Mouse (Mus musculus) neural tube, embryonic 12.5 days (tissue): ENCODE measurements around the gene Homer3. TPM values are rescaled to one million over a fixed set of nuclear protein-coding genes. Genes with fewer than 3 reads are reported as not detected.

Experiments used
- polyA plus RNA-seq: library from polyadenylated mRNA; unstranded; fragments of >200 nt; fragmentation: Nextera tagmentation; extraction: Ambion mirVana; gene quantifications from 2 replicates; pipeline ENCODE4 v1.2.1, GENCODE M21; 2016

Gene Homer3
- polyA plus RNA-seq, 1 experiment from 2014 or later: 99.6 TPM

Other genes starting within 250 kb of the Homer3 start
- 70.4 and 70.9 TPM in 2 replicates for gene Mau2, start 240.1 kb upstream of the Homer3 start, polyA plus RNA-seq
- gene Sugp1, start 240.0 kb upstream of the Homer3 start, polyA plus RNA-seq: 56.4 and 57.0 TPM in 2 replicates
- gene Tm6sf2, start 209.9 kb upstream of the Homer3 start, polyA plus RNA-seq: 1.2 and 1.7 TPM in 2 replicates
- 0.33 and 0.50 TPM in 2 replicates for gene Hapln4, start 199.4 kb upstream of the Homer3 start, polyA plus RNA-seq
- gene Ncan, start 162.0 kb upstream of the Homer3 start, polyA plus RNA-seq: 88.8 and 93.9 TPM in 2 replicates
- 29.2 and 32.0 TPM in 2 replicates for gene Nr2c2ap, start 151.5 kb upstream of the Homer3 start, polyA plus RNA-seq
- gene Rfxank, start 143.7 kb upstream of the Homer3 start, polyA plus RNA-seq: 16.5 and 17.2 TPM in 2 replicates
- gene Borcs8, start 143.3 kb upstream of the Homer3 start, polyA plus RNA-seq: 44.9 and 49.1 TPM in 2 replicates
- 0.29 and 0.38 TPM in 2 replicates for gene Mef2b, start 143.1 kb upstream of the Homer3 start, polyA plus RNA-seq
- 55.7 and 58.6 TPM in 2 replicates for gene Tmem161a, start 110.5 kb upstream of the Homer3 start, polyA plus RNA-seq
- 4.1 and 4.9 TPM in 2 replicates for gene Slc25a42, start 70.5 kb upstream of the Homer3 start, polyA plus RNA-seq
- 68.0 and 68.2 TPM in 2 replicates for gene Sugp2, start 48.6 kb upstream of the Homer3 start, polyA plus RNA-seq
- gene Armc6, start 48.4 kb upstream of the Homer3 start, polyA plus RNA-seq: 56.1 and 59.9 TPM in 2 replicates
- gene Ddx49, start 19.7 kb downstream of the Homer3 start, polyA plus RNA-seq: 50.4 and 50.8 TPM in 2 replicates
- 266 and 267 TPM in 2 replicates for gene Cope, start 19.7 kb downstream of the Homer3 start, polyA plus RNA-seq
- 13.7 and 16.4 TPM in 2 replicates for gene Cers1, start 32.9 kb downstream of the Homer3 start, polyA plus RNA-seq
- gene Gdf1, start 47.0 kb downstream of the Homer3 start, polyA plus RNA-seq: 2.3 and 3.9 TPM in 2 replicates
- 29.4 and 31.3 TPM in 2 replicates for gene Upf1, start 70.5 kb downstream of the Homer3 start, polyA plus RNA-seq
- gene Comp, start 90.7 kb downstream of the Homer3 start, polyA plus RNA-seq: 0.42 and 0.68 TPM in 2 replicates
- gene Crtc1, start 156.8 kb downstream of the Homer3 start, polyA plus RNA-seq: 22.3 and 24.6 TPM in 2 replicates
- 20.4 and 22.5 TPM in 2 replicates for gene Klhl26, start 194.1 kb downstream of the Homer3 start, polyA plus RNA-seq
- gene Tmem59l, start 204.5 kb downstream of the Homer3 start, polyA plus RNA-seq: 37.9 and 38.3 TPM in 2 replicates
- gene Crlf1, start 210.3 kb downstream of the Homer3 start, polyA plus RNA-seq: 1.9 and 4.5 TPM in 2 replicates
- gene Rex1bd, start 223.9 kb downstream of the Homer3 start, polyA plus RNA-seq: 123 and 135 TPM in 2 replicates
- gene Uba52, start 228.0 kb downstream of the Homer3 start, polyA plus RNA-seq: 766 and 781 TPM in 2 replicates
- 349 and 353 TPM in 2 replicates for gene Fkbp8, start 244.9 kb downstream of the Homer3 start, polyA plus RNA-seq
- gene Kxd1, start 245.1 kb downstream of the Homer3 start, polyA plus RNA-seq: 45.5 and 50.3 TPM in 2 replicates